Mouse (Mus musculus): ENCODE measurements around the gene Dnajc21. TPM values are rescaled to one million over a fixed set of nuclear protein-coding genes. Genes with fewer than 3 reads are reported as not detected.
"Not testable (repeated sequence)": the region's sequence is repeated elsewhere in the genome, so short reads cannot be mapped to it uniquely, and the experiment has no call there.

The Dnajc21 gene
- 10.6 and 13.9 TPM in 2 replicates for polyA plus RNA-seq (2016; fragmentation: Nextera tagmentation; extraction: Ambion mirVana)

GRCm38 (mm10) chr15:10470151-10470831, at the start of gene Dnajc21:
Gene Dnajc21 (minus strand): TSS chr15:10470516.
- H3K4me3 ChIP-seq, result peak within 1 kb of the TSS; percentile 89
- no peaks in the 10 kb centered on the region for H3K27me3 ChIP-seq (ENCODE audit: insufficient read depth, poor library complexity, severe bottlenecking)
- peak; percentile 84 for DNase-seq (ENCODE audit: low spot score)
- WGBS, result under 1% methylated on average over 87 of the region's 87 CpGs
- no peaks in the 10 kb centered on the region for H3K9me3 ChIP-seq
- H3K27ac ChIP-seq, result peak within 1 kb of the TSS; percentile 92
- H3K36me3 ChIP-seq, result peaks cover 15% of the 10 kb centered on the region
- H3K4me1 ChIP-seq (replicated peaks), result peaks cover 23% of the 10 kb centered on the region

- Histone ChIP-seq H3K4me1 (replicated peaks) (no peaks in the 10 kb centered on the region), H3K27me3 (ENCODE audit: insufficient read depth, poor library complexity, severe bottlenecking) (no peaks in the 10 kb centered on the region), H3K9me3 (no peaks in the 10 kb centered on the region), H3K27ac (no peak overlapping the region), H3K36me3 (no peaks in the 10 kb centered on the region), H3K4me3 (no peak overlapping the region)
- no peak for DNase-seq (ENCODE audit: low spot score)
- WGBS, result 87% methylated on average over 7 of the region's 7 CpGs
Measured at GRCm38 (mm10) chr15:10515166-10515565, 44.9 kb upstream of the Dnajc21 start.

- WGBS, result 64% methylated on average over 11 of the region's 11 CpGs
- Histone ChIP-seq H3K27me3 (ENCODE audit: insufficient read depth, poor library complexity, severe bottlenecking) (no peaks in the 10 kb centered on the region), H3K4me1 (replicated peaks) (no peaks in the 10 kb centered on the region), H3K4me3 (no peak overlapping the region), H3K36me3 (no peaks in the 10 kb centered on the region), H3K9me3 (no peaks in the 10 kb centered on the region), H3K27ac (no peak overlapping the region)
- DNase-seq (ENCODE audit: low spot score), result peak; percentile 14
Measured at GRCm38 (mm10) chr15:10506099-10506498, 35.8 kb upstream of the Dnajc21 start.

GRCm38 (mm10) chr15:10500838-10501719, 30.8 kb upstream of the Dnajc21 start:
- peak; percentile 66 for DNase-seq (ENCODE audit: low spot score)
- Histone ChIP-seq H3K9me3 (no peaks in the 10 kb centered on the region), H3K4me3 (no peak overlapping the region), H3K27me3 (ENCODE audit: insufficient read depth, poor library complexity, severe bottlenecking) (no peaks in the 10 kb centered on the region), H3K36me3 (peaks cover 4% of the 10 kb centered on the region), H3K27ac (peak overlapping the region; percentile 71), H3K4me1 (replicated peaks) (no peaks in the 10 kb centered on the region)
- WGBS, result 59% methylated on average over 11 of the region's 11 CpGs

GRCm38 (mm10) chr15:10500035-10500434, 29.7 kb upstream of the Dnajc21 start:
- Histone ChIP-seq H3K27me3 (ENCODE audit: insufficient read depth, poor library complexity, severe bottlenecking) (no peaks in the 10 kb centered on the region), H3K36me3 (peaks cover 12% of the 10 kb centered on the region), H3K4me3 (no peak overlapping the region), H3K27ac (no peak overlapping the region), H3K4me1 (replicated peaks) (no peaks in the 10 kb centered on the region), H3K9me3 (no peaks in the 10 kb centered on the region)
- 87% methylated on average over 5 of the region's 5 CpGs for WGBS
- DNase-seq (ENCODE audit: low spot score), result no peak

GRCm38 (mm10) chr15:10499593-10499992, 29.3 kb upstream of the Dnajc21 start:
- Histone ChIP-seq H3K9me3 (no peaks in the 10 kb centered on the region), H3K4me1 (replicated peaks) (no peaks in the 10 kb centered on the region), H3K36me3 (peaks cover 15% of the 10 kb centered on the region), H3K27ac (no peak overlapping the region), H3K4me3 (no peak overlapping the region), H3K27me3 (ENCODE audit: insufficient read depth, poor library complexity, severe bottlenecking) (no peaks in the 10 kb centered on the region)
- WGBS, result 79% methylated on average over 5 of the region's 5 CpGs
- DNase-seq (ENCODE audit: low spot score), result no peak

GRCm38 (mm10) chr15:10496696-10497095, 26.4 kb upstream of the Dnajc21 start:
- WGBS, result 98% methylated on average over 1 of the region's 1 CpGs
- DNase-seq (ENCODE audit: low spot score); H3K27ac ChIP-seq; H3K27me3 ChIP-seq (ENCODE audit: insufficient read depth, poor library complexity, severe bottlenecking); H3K9me3 ChIP-seq; H3K4me1 ChIP-seq (replicated peaks); H3K4me3 ChIP-seq: not testable (repeated sequence)
- H3K36me3 ChIP-seq, result peaks cover 44% of the 10 kb centered on the region

- H3K9me3 ChIP-seq, result no peaks in the 10 kb centered on the region
- no peak overlapping the region for H3K4me3 ChIP-seq
- H3K4me1 ChIP-seq (replicated peaks), result no peaks in the 10 kb centered on the region
- H3K27ac ChIP-seq, result no peak overlapping the region
- WGBS, result 95% methylated on average over 11 of the region's 11 CpGs
- H3K27me3 ChIP-seq (ENCODE audit: insufficient read depth, poor library complexity, severe bottlenecking), result no peaks in the 10 kb centered on the region
- DNase-seq (ENCODE audit: low spot score), result no peak
- H3K36me3 ChIP-seq, result peaks cover 51% of the 10 kb centered on the region
Measured at GRCm38 (mm10) chr15:10495944-10496343, 25.6 kb upstream of the Dnajc21 start.

GRCm38 (mm10) chr15:10490101-10490500, 19.8 kb upstream of the Dnajc21 start:
- WGBS, result 91% methylated on average over 5 of the region's 5 CpGs
- DNase-seq (ENCODE audit: low spot score), result no peak
- Histone ChIP-seq H3K9me3 (no peaks in the 10 kb centered on the region), H3K27ac (no peak overlapping the region), H3K36me3 (peaks cover 64% of the 10 kb centered on the region), H3K27me3 (ENCODE audit: insufficient read depth, poor library complexity, severe bottlenecking) (no peaks in the 10 kb centered on the region), H3K4me3 (no peak overlapping the region), H3K4me1 (replicated peaks) (peaks cover 13% of the 10 kb centered on the region)

- Histone ChIP-seq H3K4me1 (replicated peaks) (peaks cover 24% of the 10 kb centered on the region), H3K9me3 (no peaks in the 10 kb centered on the region), H3K36me3 (peaks cover 56% of the 10 kb centered on the region), H3K27me3 (ENCODE audit: insufficient read depth, poor library complexity, severe bottlenecking) (no peaks in the 10 kb centered on the region), H3K4me3 (peak overlapping the region; percentile 77), H3K27ac (no peak overlapping the region)
- WGBS, result 73% methylated on average over 2 of the region's 2 CpGs
- DNase-seq (ENCODE audit: low spot score), result no peak
Measured at GRCm38 (mm10) chr15:10487246-10487645, 16.9 kb upstream of the Dnajc21 start.

- H3K27me3 ChIP-seq (ENCODE audit: insufficient read depth, poor library complexity, severe bottlenecking), result no peaks in the 10 kb centered on the region
- peaks cover 24% of the 10 kb centered on the region for H3K4me1 ChIP-seq (replicated peaks)
- H3K36me3 ChIP-seq, result peaks cover 56% of the 10 kb centered on the region
- H3K4me3 ChIP-seq, result peak overlapping the region; percentile 77
- no peak for DNase-seq (ENCODE audit: low spot score)
- H3K27ac ChIP-seq, result peak overlapping the region; percentile 95
- under 1% methylated on average over 18 of the region's 18 CpGs for WGBS
- H3K9me3 ChIP-seq, result no peaks in the 10 kb centered on the region
Measured at GRCm38 (mm10) chr15:10486365-10486839, 16.1 kb upstream of the Dnajc21 start.

GRCm38 (mm10) chr15:10485484-10486364, 15.4 kb upstream of the Dnajc21 start, which contains the start of the genes Brix1 and Rad1:
Gene Brix1 (minus strand): TSS chr15:10485947.
Gene Rad1 (plus strand): TSS chr15:10486018.
- Histone ChIP-seq H3K36me3 (peaks cover 57% of the 10 kb centered on the region), H3K4me1 (replicated peaks) (peaks cover 24% of the 10 kb centered on the region)
- DNase-seq (ENCODE audit: low spot score), result peak; percentile 94

More at GRCm38 (mm10) chr15:10485484-10486364, 15.4 kb upstream of the Dnajc21 start, which contains the start of the genes Brix1 and Rad1:
- WGBS, result under 1% methylated on average over 58 of the region's 58 CpGs
- peak within 1 kb of the TSS; percentile 95 for H3K27ac ChIP-seq
- no peaks in the 10 kb centered on the region for H3K9me3 ChIP-seq
- peak within 1 kb of the TSS; percentile 77 for H3K4me3 ChIP-seq
- H3K27me3 ChIP-seq (ENCODE audit: insufficient read depth, poor library complexity, severe bottlenecking), result no peaks in the 10 kb centered on the region
